Mouse (Mus musculus) megakaryocyte, embryonic 14.5 days (primary cell): ENCODE measurements around the gene AC109138.7.

Experiments used
- FLI1 ChIP-seq: IDR thresholded peaks from 2 replicates; pipeline ENCODE4 v1.6.1; 2012; ENCODE audit warnings: low read length, inconsistent platforms, mixed read lengths
- GATA1 ChIP-seq: IDR thresholded peaks from 3 replicates; pipeline ENCODE4 v1.6.1; 2012; ENCODE audit warnings: mixed read lengths, low read length, inconsistent platforms, borderline replicate concordance

GRCm38 (mm10) chr19:4254230-4254629, 40.1 kb downstream of the AC109138.7 start:
- no peak for TF ChIP-seq GATA1
- no peak for TF ChIP-seq FLI1
